Comparison of ENCODE assay signal across 13 mouse cellular contexts in genomic region chr13:102504157-102504947, GRCm38 (mm10).
DNase-seq lines count a peak whose midpoint lies in the region; ATAC-seq and TF ChIP-seq lines count a peak whose summit lies in the region.
"Had no signal": no experiment of that assay in that cellular context is flagged by ENCODE, and none has a peak within 500 bp of the region (broad histone marks: within the 10 kb centered on the region; RNA-seq: fewer than 3 reads in every experiment).

No protein-coding gene starts in this region.

- no peak for ATAC-seq in lung, embryonic 14.5 days (ENCODE audit: insufficient read depth)
- no peak for ATAC-seq in lung, postnatal 0 days
- ATAC-seq in forebrain, embryonic 15.5 days (replicated peaks): peak; percentile 51; the same call in 1 of the 2 replicates
- peak; percentile 89 for ATAC-seq in midbrain, embryonic 12.5 days (ENCODE audit: low FRiP score, low read depth)
- ATAC-seq in stomach, postnatal 0 days (ENCODE audit: low FRiP score, low TSS enrichment): 0 out of 2 replicates have a peak, but pooled peaks have one; percentile 42
- ATAC-seq: inflammation-experienced regulatory T-cells, adult 6 months had no signal

- no peaks in the 10 kb centered on the region for H3K9me3 ChIP-seq in lung, embryonic 14.5 days (ENCODE audit: low read depth, low read length)
- no peaks in the 10 kb centered on the region for H3K9me3 ChIP-seq in lung, postnatal 0 days (ENCODE audit: low read length)
- H3K9me3 ChIP-seq in forebrain, embryonic 15.5 days: no peaks in the 10 kb centered on the region
- H3K9me3 ChIP-seq in midbrain, embryonic 12.5 days: no peaks in the 10 kb centered on the region
- no peaks in the 10 kb centered on the region for H3K9me3 ChIP-seq in stomach, postnatal 0 days (ENCODE audit: control insufficient read depth, low read length)
- H3K9me3 ChIP-seq: limb, embryonic 10.5 days had no signal

- WGBS in lung, embryonic 14.5 days: 39% methylated on average over 10 of the region's 10 CpGs
- WGBS in lung, postnatal 0 days: 39% methylated on average over 10 of the region's 10 CpGs
- WGBS in forebrain, embryonic 15.5 days: 18% methylated on average over 10 of the region's 10 CpGs
- 19% methylated on average over 10 of the region's 10 CpGs for WGBS in midbrain, embryonic 12.5 days
- 24% methylated on average over 10 of the region's 10 CpGs for WGBS in stomach, postnatal 0 days

- H3K27me3 ChIP-seq in lung, embryonic 14.5 days (ENCODE audit: insufficient read depth, low read length): no peaks in the 10 kb centered on the region
- H3K27me3 ChIP-seq in lung, postnatal 0 days (replicated peaks; ENCODE audit: insufficient read depth, low read length): no peaks in the 10 kb centered on the region
- H3K27me3 ChIP-seq in forebrain, embryonic 15.5 days: no peaks in the 10 kb centered on the region
- H3K27me3 ChIP-seq in midbrain, embryonic 12.5 days: 0 out of 2 replicates have a peak, but pooled peaks cover 4% of the 10 kb centered on the region
- H3K27me3 ChIP-seq in stomach, postnatal 0 days (ENCODE audit: control insufficient read depth, insufficient read depth, low read length): no peaks in the 10 kb centered on the region

- H3K4me1 ChIP-seq in lung, embryonic 14.5 days (ENCODE audit: insufficient read depth): no peaks in the 10 kb centered on the region
- no peaks in the 10 kb centered on the region for H3K4me1 ChIP-seq in lung, postnatal 0 days (ENCODE audit: insufficient read depth, low read depth, low read length)
- H3K4me1 ChIP-seq in forebrain, embryonic 15.5 days: peaks cover 6% of the 10 kb centered on the region
- peaks cover 6% of the 10 kb centered on the region; the same call in 1 of the 2 replicates for H3K4me1 ChIP-seq in midbrain, embryonic 12.5 days
- H3K4me1 ChIP-seq in stomach, postnatal 0 days (replicated peaks; ENCODE audit: control insufficient read depth, insufficient read depth): no peaks in the 10 kb centered on the region

- TF ChIP-seq CTCF in lung, embryonic 14.5 days (IDR thresholded peaks at IDR 0.05; ENCODE audit: low read depth): no peak
- no peak for TF ChIP-seq CTCF in lung, postnatal 0 days (IDR thresholded peaks at IDR 0.05)
- TF ChIP-seq CTCF in stomach, postnatal 0 days (IDR thresholded peaks at IDR 0.05; ENCODE audit: low read depth): no peak

- no peak overlapping the region for H3K4me3 ChIP-seq in lung, embryonic 14.5 days (ENCODE audit: low read depth, low read length)
- no peak overlapping the region for H3K4me3 ChIP-seq in lung, postnatal 0 days (ENCODE audit: low read depth, low read length)
- H3K4me3 ChIP-seq in forebrain, embryonic 15.5 days: no peak overlapping the region
- no peak overlapping the region for H3K4me3 ChIP-seq in midbrain, embryonic 12.5 days
- no peak overlapping the region for H3K4me3 ChIP-seq in stomach, postnatal 0 days (ENCODE audit: low read depth, low read length)
- H3K4me3 ChIP-seq: limb, embryonic 10.5 days had no signal

- H3K27ac ChIP-seq in lung, embryonic 14.5 days (ENCODE audit: low read depth): no peak overlapping the region
- no peak overlapping the region for H3K27ac ChIP-seq in lung, postnatal 0 days (ENCODE audit: low read length)
- H3K27ac ChIP-seq in forebrain, embryonic 15.5 days (replicated peaks): no peak overlapping the region
- H3K27ac ChIP-seq in midbrain, embryonic 12.5 days (replicated peaks): no peak overlapping the region
- no peak overlapping the region for H3K27ac ChIP-seq in stomach, postnatal 0 days (replicated peaks)
- H3K27ac ChIP-seq: limb, embryonic 10.5 days had no signal

- no peak overlapping the region for H3K4me2 ChIP-seq in lung, embryonic 14.5 days
- no peak overlapping the region for H3K4me2 ChIP-seq in lung, postnatal 0 days (replicated peaks; ENCODE audit: low read depth, low read length)
- H3K4me2 ChIP-seq in forebrain, embryonic 15.5 days (replicated peaks): no peak overlapping the region
- H3K4me2 ChIP-seq in midbrain, embryonic 12.5 days (replicated peaks): no peak overlapping the region
- no peak overlapping the region for H3K4me2 ChIP-seq in stomach, postnatal 0 days (replicated peaks; ENCODE audit: low read depth)

- DNase-seq in lung, embryonic 14.5 days: peak; percentile 26
- no peak for DNase-seq in lung, postnatal 0 days (ENCODE audit: low spot score)
- no peak for DNase-seq in stomach, postnatal 0 days (ENCODE audit: low spot score)
- DNase-seq in gastrocnemius, adult 8-10 months (ENCODE audit: low spot score in 2 of 2): no peak
- DNase-seq in spleen, adult 12 weeks (ENCODE audit: low spot score): no peak
- no peak for DNase-seq in cerebellum, adult 11 months
- DNase-seq: gastrocnemius, postnatal 36 days; kidney, postnatal 4 days; lung, adult 18-20 months had no signal

- H3K9ac ChIP-seq in lung, embryonic 14.5 days: no peak overlapping the region
- H3K9ac ChIP-seq in lung, postnatal 0 days (replicated peaks; ENCODE audit: low read depth): no peak overlapping the region
- H3K9ac ChIP-seq in forebrain, embryonic 15.5 days (replicated peaks): no peak overlapping the region
- H3K9ac ChIP-seq in midbrain, embryonic 12.5 days (replicated peaks): no peak overlapping the region
- H3K9ac ChIP-seq in stomach, postnatal 0 days (ENCODE audit: low read length): no peak overlapping the region

- H3K36me3 ChIP-seq in lung, embryonic 14.5 days (ENCODE audit: insufficient read depth): no peaks in the 10 kb centered on the region
- H3K36me3 ChIP-seq in lung, postnatal 0 days (ENCODE audit: insufficient read depth, low read length): no peaks in the 10 kb centered on the region
- H3K36me3 ChIP-seq in forebrain, embryonic 15.5 days: no peaks in the 10 kb centered on the region
- H3K36me3 ChIP-seq in midbrain, embryonic 12.5 days: no peaks in the 10 kb centered on the region
- no peaks in the 10 kb centered on the region for H3K36me3 ChIP-seq in stomach, postnatal 0 days (ENCODE audit: control insufficient read depth, insufficient read depth, low read length)
- H3K36me3 ChIP-seq: limb, embryonic 10.5 days had no signal

- no peak for TF ChIP-seq EP300 in lung, postnatal 0 days (IDR thresholded peaks at IDR 0.05)
- TF ChIP-seq EP300 in stomach, postnatal 0 days (optimal IDR thresholded peaks at IDR 0.05): no peak

Comparison
In these comparisons a context has a peak if more than half of its experiments do, and no peak if none do; other contexts are left out.
1. ATAC-seq: peak in forebrain, embryonic 15.5 days (single experiment), midbrain, embryonic 12.5 days (single experiment) and stomach, postnatal 0 days (single experiment); none in lung, embryonic 14.5 days (single experiment) and lung, postnatal 0 days (single experiment).